Mouse (Mus musculus): ENCODE data around the gene Glra1. TPM values are rescaled to one million over a fixed set of nuclear protein-coding genes. Genes with fewer than 3 reads are reported as not detected.

Gene Glra1
- polyA plus RNA-seq, 1 experiment: not detected

GRCm38 (mm10) chr11:55485443-55485842, 122.6 kb downstream of the Glra1 start:
- H3K36me3 ChIP-seq (ENCODE audit: control insufficient read depth, insufficient read depth, low read length): peaks cover 5% of the 10 kb centered on the region
- no peak for TF ChIP-seq CTCF (IDR thresholded peaks at IDR 0.05; ENCODE audit: control insufficient read depth, insufficient read depth, insufficient replicate concordance, low read depth, low read length)
- no peak for TF ChIP-seq POLR2A (IDR thresholded peaks at IDR 0.05; ENCODE audit: control insufficient read depth, low read depth, low read length)
- H3K4me1 ChIP-seq (ENCODE audit: control insufficient read depth, insufficient read depth, low read length): no peaks in the 10 kb centered on the region

GRCm38 (mm10) chr11:55473219-55473618, 134.8 kb downstream of the Glra1 start:
- Histone ChIP-seq H3K27ac (ENCODE audit: control insufficient read depth, insufficient read depth, low read depth, low read length) (no peak overlapping the region), H3K27me3 (ENCODE audit: control insufficient read depth, insufficient read depth, low read length) (no peaks in the 10 kb centered on the region), H3K4me1 (ENCODE audit: control insufficient read depth, insufficient read depth, low read length) (peaks cover 12% of the 10 kb centered on the region), H3K36me3 (ENCODE audit: control insufficient read depth, insufficient read depth, low read length) (no peaks in the 10 kb centered on the region), H3K4me3 (ENCODE audit: control insufficient read depth, low read depth, low read length) (no peak overlapping the region)
- TF ChIP-seq POLR2A (IDR thresholded peaks at IDR 0.05; ENCODE audit: control insufficient read depth, low read depth, low read length) (no peak), CTCF (IDR thresholded peaks at IDR 0.05; ENCODE audit: control insufficient read depth, insufficient read depth, insufficient replicate concordance, low read depth, low read length) (no peak)

More at GRCm38 (mm10) chr11:55485443-55485842, 122.6 kb downstream of the Glra1 start:
- Histone ChIP-seq H3K4me3 (ENCODE audit: control insufficient read depth, low read depth, low read length) (no peak overlapping the region), H3K27ac (ENCODE audit: control insufficient read depth, insufficient read depth, low read depth, low read length) (no peak overlapping the region), H3K27me3 (ENCODE audit: control insufficient read depth, insufficient read depth, low read length) (no peaks in the 10 kb centered on the region)

- TF ChIP-seq POLR2A (IDR thresholded peaks at IDR 0.05; ENCODE audit: control insufficient read depth, low read depth, low read length) (no peak), CTCF (IDR thresholded peaks at IDR 0.05; ENCODE audit: control insufficient read depth, insufficient read depth, insufficient replicate concordance, low read depth, low read length) (no peak)
- Histone ChIP-seq H3K4me1 (ENCODE audit: control insufficient read depth, insufficient read depth, low read length) (peaks cover 16% of the 10 kb centered on the region), H3K36me3 (ENCODE audit: control insufficient read depth, insufficient read depth, low read length) (no peaks in the 10 kb centered on the region), H3K4me3 (ENCODE audit: control insufficient read depth, low read depth, low read length) (peak overlapping the region; percentile 88; the same call in 1 of the 2 replicates), H3K27me3 (ENCODE audit: control insufficient read depth, insufficient read depth, low read length) (no peaks in the 10 kb centered on the region), H3K27ac (ENCODE audit: control insufficient read depth, insufficient read depth, low read depth, low read length) (peak overlapping the region; percentile 55)
These were observed 136.5 kb downstream of the Glra1 start for GRCm38 (mm10) chr11:55471467-55471866.

GRCm38 (mm10) chr11:55470761-55471160, 137.2 kb downstream of the Glra1 start:
- peak overlapping the region; percentile 69 for H3K27ac ChIP-seq (ENCODE audit: control insufficient read depth, insufficient read depth, low read depth, low read length)
- no peaks in the 10 kb centered on the region for H3K36me3 ChIP-seq (ENCODE audit: control insufficient read depth, insufficient read depth, low read length)
- H3K4me3 ChIP-seq (ENCODE audit: control insufficient read depth, low read depth, low read length): peak overlapping the region; percentile 88
- TF ChIP-seq POLR2A (IDR thresholded peaks at IDR 0.05; ENCODE audit: control insufficient read depth, low read depth, low read length) (no peak), CTCF (IDR thresholded peaks at IDR 0.05; ENCODE audit: control insufficient read depth, insufficient read depth, insufficient replicate concordance, low read depth, low read length) (no peak)
- H3K27me3 ChIP-seq (ENCODE audit: control insufficient read depth, insufficient read depth, low read length): no peaks in the 10 kb centered on the region
- peaks cover 16% of the 10 kb centered on the region for H3K4me1 ChIP-seq (ENCODE audit: control insufficient read depth, insufficient read depth, low read length)

- Histone ChIP-seq H3K4me1 (ENCODE audit: control insufficient read depth, insufficient read depth, low read length) (peaks cover 16% of the 10 kb centered on the region), H3K4me3 (ENCODE audit: control insufficient read depth, low read depth, low read length) (peak overlapping the region; percentile 88), H3K36me3 (ENCODE audit: control insufficient read depth, insufficient read depth, low read length) (no peaks in the 10 kb centered on the region), H3K27ac (ENCODE audit: control insufficient read depth, insufficient read depth, low read depth, low read length) (peak overlapping the region; percentile 69), H3K27me3 (ENCODE audit: control insufficient read depth, insufficient read depth, low read length) (no peaks in the 10 kb centered on the region)
- no peak for TF ChIP-seq CTCF (IDR thresholded peaks at IDR 0.05; ENCODE audit: control insufficient read depth, insufficient read depth, insufficient replicate concordance, low read depth, low read length)
- no peak; the same call in 1 of the 2 replicates for TF ChIP-seq POLR2A (IDR thresholded peaks at IDR 0.05; ENCODE audit: control insufficient read depth, low read depth, low read length)
These were observed 137.9 kb downstream of the Glra1 start for GRCm38 (mm10) chr11:55469923-55470691.

GRCm38 (mm10) chr11:55469048-55469843, 138.8 kb downstream of the Glra1 start, which contains the start of gene G3bp1:
G3bp1 (plus strand) TSS chr11:55469685.
- Histone ChIP-seq H3K4me1 (ENCODE audit: control insufficient read depth, insufficient read depth, low read length) (peaks cover 18% of the 10 kb centered on the region), H3K36me3 (ENCODE audit: control insufficient read depth, insufficient read depth, low read length) (no peaks in the 10 kb centered on the region), H3K27me3 (ENCODE audit: control insufficient read depth, insufficient read depth, low read length) (no peaks in the 10 kb centered on the region), H3K4me3 (ENCODE audit: control insufficient read depth, low read depth, low read length) (peak within 1 kb of the TSS; percentile 88), H3K27ac (ENCODE audit: control insufficient read depth, insufficient read depth, low read depth, low read length) (peak within 1 kb of the TSS; percentile 89)
- TF ChIP-seq POLR2A (IDR thresholded peaks at IDR 0.05; ENCODE audit: control insufficient read depth, low read depth, low read length): peak; percentile 99
- TF ChIP-seq CTCF (IDR thresholded peaks at IDR 0.05; ENCODE audit: control insufficient read depth, insufficient read depth, insufficient replicate concordance, low read depth, low read length): peak; percentile 17; the same call in 1 of the 2 replicates

GRCm38 (mm10) chr11:55468611-55469047, 139.4 kb downstream of the Glra1 start:
- Histone ChIP-seq H3K4me3 (ENCODE audit: control insufficient read depth, low read depth, low read length) (peak overlapping the region; percentile 88), H3K4me1 (ENCODE audit: control insufficient read depth, insufficient read depth, low read length) (peaks cover 18% of the 10 kb centered on the region), H3K36me3 (ENCODE audit: control insufficient read depth, insufficient read depth, low read length) (no peaks in the 10 kb centered on the region), H3K27me3 (ENCODE audit: control insufficient read depth, insufficient read depth, low read length) (no peaks in the 10 kb centered on the region), H3K27ac (ENCODE audit: control insufficient read depth, insufficient read depth, low read depth, low read length) (peak overlapping the region; percentile 89)
- no peak for TF ChIP-seq POLR2A (IDR thresholded peaks at IDR 0.05; ENCODE audit: control insufficient read depth, low read depth, low read length)
- TF ChIP-seq CTCF (IDR thresholded peaks at IDR 0.05; ENCODE audit: control insufficient read depth, insufficient read depth, insufficient replicate concordance, low read depth, low read length): no peak

Data from testis, adult 2 months (tissue).